Mouse (Mus musculus): ENCODE results near the gene Vmn1r170.
"Not testable (repeated sequence)": the region's sequence is repeated elsewhere in the genome, so short reads cannot be mapped to it uniquely, and the experiment has no call there.

Gene Vmn1r170

GRCm38 (mm10) chr7:23605875-23606274 is at the start of gene Vmn1r170:
TSS of gene Vmn1r170 (plus strand) at chr7:23606175.
- not testable (repeated sequence) for DNase-seq

DNA sequence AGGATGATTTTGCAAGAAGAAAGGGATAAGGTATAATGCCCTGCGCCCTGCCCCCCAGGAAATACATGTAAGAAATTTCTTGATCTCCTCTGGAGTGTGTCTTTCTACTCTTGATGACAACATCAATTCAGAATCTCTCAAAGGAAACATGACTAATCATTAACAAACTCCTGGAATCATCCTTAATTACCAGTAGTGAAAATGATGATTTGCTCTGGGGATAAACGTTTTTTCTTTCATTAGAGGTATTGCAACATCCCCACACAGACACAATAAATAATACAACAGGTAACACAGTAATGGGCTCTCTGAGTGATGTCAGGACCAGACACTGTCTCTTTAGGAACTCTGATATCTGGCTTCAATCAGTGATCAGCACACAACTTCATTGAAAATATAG is 30.7 kb upstream of the Vmn1r170 start, which contains the start of gene Vmn1r169:
Gene Vmn1r169 (plus strand): TSS at position 301 of the 400 bp plus-strand sequence.
- DNase-seq = not testable (repeated sequence)

DNA sequence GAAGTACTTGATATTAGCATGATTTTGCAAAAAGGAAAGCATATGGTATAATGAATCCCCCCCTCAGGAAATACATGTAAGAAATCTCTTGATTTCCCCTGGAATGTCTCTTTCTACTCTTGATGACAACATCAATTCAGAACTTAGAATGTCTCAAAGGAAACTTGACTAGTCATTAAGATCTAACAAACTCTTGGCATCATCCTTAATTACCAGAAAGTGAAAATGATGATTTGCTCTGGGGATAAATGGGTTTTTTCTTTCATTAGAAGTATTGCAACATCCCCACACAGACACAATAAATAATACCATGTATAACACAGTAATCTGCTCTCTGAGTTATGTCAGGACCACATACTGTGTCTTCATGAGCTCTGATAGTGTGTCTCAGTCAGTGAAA is 24.4 kb downstream of the Vmn1r170 start, which contains the start of gene Vmn1r171:
Gene Vmn1r171 (plus strand): TSS at position 301 of the 400 bp plus-strand sequence.
- DNase-seq = no peak

All from cerebellum, postnatal 10 days (tissue).